Mouse (Mus musculus): ENCODE measurements around the gene Trpv4.

Gene Trpv4

GRCm38 (mm10) chr5:114589026-114589425, 69.2 kb downstream of the Trpv4 start:
- DNase-seq: no peak

DNA sequence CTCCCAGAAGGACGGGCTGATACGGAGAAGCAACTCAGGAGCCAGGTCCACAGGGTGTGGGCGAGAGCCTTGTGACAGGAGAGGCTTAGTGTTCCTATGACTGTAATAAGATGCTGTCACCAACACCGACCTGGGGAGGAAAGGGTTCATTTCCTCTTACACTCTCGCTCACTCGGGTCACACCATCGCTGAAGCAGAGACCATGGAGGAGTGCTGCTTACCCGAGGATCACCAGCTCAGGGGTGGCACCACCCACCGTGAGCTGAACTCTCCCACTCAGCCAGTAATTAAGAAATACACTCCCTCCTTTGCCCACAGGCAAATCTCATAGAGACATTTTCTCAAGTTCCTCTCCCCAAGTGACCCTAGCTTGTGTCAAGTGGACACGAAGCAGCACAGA, 69.8 kb downstream of the Trpv4 start:
- DNase-seq: no peak

DNA sequence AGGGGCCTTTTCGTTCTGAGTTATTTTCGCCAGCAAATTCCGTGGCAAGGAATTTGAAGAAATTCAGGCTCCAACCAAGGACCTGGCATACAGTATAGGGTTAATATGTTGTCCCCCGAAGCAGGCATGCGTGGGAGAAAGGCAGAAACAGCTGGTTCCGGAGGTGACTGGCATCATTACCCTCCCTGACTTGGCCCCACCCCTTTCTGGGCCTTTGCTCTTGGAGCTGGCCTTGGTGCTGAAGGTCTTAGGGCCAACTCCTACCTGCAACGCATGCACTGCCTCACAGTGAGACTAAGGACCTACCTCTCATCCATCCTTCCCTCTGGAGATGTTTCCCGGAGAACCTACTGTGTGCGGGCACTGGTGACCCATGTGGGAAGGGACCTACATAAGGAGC, 70.3 kb downstream of the Trpv4 start:
- no peak for DNase-seq

DNA sequence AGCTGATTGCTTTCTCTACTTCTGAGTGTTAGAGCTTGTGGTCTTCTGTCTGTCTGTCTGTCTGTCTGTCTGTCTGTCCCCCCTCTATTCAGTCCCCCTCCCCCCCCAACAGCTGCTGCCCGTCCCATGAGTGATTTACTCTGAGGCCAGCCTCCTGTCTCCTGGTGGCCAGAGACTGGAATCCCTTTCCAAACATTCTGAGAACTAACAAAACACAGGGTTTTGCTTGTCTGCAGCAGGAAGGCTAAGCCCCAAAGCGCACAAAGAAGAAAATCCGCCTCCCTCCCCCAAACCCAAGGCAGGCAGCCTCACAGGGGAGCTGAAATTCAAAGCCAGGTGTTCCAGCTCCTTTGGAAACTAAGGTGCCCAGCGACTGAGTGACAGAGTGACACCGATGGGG, 72.5 kb downstream of the Trpv4 start:
- DNase-seq: no peak

GRCm38 (mm10) chr5:114584293-114585104, 73.7 kb downstream of the Trpv4 start:
- peak; percentile 57 for DNase-seq

GRCm38 (mm10) chr5:114583490-114584175, 74.6 kb downstream of the Trpv4 start:
- DNase-seq: no peak

DNA sequence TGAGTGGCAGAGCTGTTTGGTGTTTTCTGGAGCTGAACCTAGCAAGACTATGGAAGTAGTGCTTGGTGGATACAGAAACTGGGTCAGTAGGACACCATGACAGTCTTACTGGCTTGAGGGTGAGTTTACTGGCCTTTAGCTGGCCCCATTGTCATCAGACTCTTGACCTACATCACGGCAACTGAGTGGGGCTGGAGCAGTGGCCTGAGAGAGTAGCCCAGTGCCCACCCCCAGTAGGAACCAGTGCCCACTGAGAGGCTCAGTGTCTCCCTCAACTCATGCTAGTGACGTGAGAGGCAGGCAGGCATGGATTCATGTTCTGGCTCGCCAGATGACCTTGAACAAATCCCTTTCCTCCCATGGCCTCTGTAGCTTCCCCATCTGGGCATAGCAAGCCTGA, 75.2 kb downstream of the Trpv4 start:
- DNase-seq: no peak

GRCm38 (mm10) chr5:114581486-114581885, 76.7 kb downstream of the Trpv4 start:
- no peak for DNase-seq

DNA sequence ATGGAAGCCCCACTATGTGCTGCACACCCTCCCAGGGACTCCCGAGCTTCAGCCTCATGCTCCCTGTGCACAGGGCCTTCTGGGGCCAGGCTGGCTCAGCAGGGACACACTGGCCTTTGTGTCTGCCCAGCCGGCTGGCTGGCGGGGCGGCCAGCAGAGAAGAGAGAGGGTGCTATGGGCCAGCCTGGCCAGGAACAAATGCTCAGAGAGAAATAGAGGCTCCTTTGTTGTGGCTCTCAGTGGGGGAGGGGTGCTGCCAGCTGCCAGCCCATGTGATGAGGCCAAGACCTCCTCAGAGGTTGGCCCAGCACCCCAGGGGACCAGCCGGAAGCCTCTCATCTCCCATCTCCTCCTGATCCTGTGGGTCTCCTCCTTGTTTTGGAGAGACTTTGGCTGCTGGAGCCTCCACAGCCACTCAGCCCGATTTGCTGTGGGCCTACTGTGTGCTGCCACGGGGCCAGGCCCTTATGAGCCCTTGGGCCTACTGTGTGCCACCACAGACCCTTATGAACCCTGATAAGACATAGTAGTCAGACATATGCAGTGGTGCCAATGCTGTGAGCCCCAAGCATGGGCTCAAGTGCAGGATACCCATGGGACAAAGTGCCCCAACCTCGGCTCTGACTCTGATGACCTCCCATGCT, 78.4 kb downstream of the Trpv4 start:
- DNase-seq: peak; percentile 92

- DNase-seq: no peak
These were observed 79.9 kb downstream of the Trpv4 start for GRCm38 (mm10) chr5:114578361-114578760.

DNA sequence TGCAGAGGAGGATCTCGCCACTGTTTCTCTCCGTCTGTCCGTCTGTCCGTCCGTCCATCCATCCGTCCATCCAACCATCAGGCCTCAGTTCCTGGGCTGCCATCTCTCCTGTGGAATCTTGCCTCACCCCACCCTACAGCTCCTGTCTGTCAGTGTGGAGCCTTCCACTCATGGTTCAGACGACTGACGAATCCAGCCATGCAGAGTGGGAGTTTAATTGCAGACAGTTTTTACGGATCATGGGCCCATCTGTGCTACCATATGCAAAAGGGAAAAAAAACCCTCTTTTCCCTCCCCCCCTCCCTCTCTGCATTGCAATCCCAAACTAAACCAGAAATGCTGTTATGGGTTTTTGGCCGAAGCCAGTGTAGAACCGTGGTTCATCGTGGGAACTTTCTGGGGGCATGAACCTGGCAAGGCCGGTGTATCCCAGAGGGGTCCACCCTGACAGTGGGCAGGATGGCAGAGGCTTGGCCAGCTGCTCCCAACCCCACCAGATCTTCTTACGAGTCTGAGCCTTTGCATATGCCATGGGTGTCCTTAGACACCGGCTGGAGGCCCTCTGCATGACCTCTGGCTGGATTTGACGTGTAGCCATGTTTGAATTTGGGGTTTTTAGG, 82.1 kb downstream of the Trpv4 start:
- peak; percentile 66 for DNase-seq

DNA sequence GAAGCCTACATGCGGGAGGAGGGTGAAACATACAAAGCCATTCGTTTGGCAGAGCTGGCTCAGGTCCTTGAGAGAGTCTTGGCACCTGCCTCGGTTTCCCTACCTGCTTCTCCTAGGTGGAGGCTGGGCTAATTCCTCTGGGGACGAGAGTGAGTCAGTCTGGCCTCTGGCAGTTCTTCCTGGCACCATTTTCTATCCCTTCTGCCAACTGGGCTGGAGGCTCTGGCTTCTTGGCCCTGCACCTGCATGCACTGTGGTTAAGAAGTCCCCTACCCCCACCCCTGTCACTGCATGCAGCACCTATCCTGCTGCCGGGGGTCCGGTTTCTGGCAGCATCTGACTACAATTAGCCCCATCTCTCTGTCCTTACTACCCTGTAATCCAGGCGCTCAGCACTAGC, 82.7 kb downstream of the Trpv4 start:
- DNase-seq: no peak

- DNase-seq: no peak
These were observed 83.2 kb downstream of the Trpv4 start for GRCm38 (mm10) chr5:114575010-114575409.

- DNase-seq: no peak
These were observed 84.1 kb downstream of the Trpv4 start for GRCm38 (mm10) chr5:114573920-114574628.

GRCm38 (mm10) chr5:114572997-114573396, 85.2 kb downstream of the Trpv4 start:
- no peak for DNase-seq

Data from layer of hippocampus, adult 9-11 months (tissue).